Mouse (Mus musculus): ENCODE measurements at regions not wholly inside any gene's neighbourhood (a gene's known extent, or its start where the extent isn't known, plus 50 kb on each side); places are given as distances from the start of the nearest gene placed in this dataset.

GRCm38 (mm10) chr1:183783440-183784130 is 229.5 kb upstream of the Dusp10 start:
- Histone ChIP-seq H3K9ac (ENCODE audit: low read length) (no peak overlapping the region), H3K4me3 (ENCODE audit: control insufficient read depth in 1 of 2, insufficient read depth in 1 of 2, low read depth in 1 of 2, low read length in 2 of 2) (no peak overlapping the region), H3K9me3 (ENCODE audit: control insufficient read depth, low read length) (no peaks in the 10 kb centered on the region), H3K36me3 (ENCODE audit: control insufficient read depth, insufficient read depth, low read length) (no peaks in the 10 kb centered on the region), H3K27ac (replicated peaks in 1 of 2; ENCODE audit: control insufficient read depth in 1 of 2, insufficient read depth in 1 of 2, low read depth in 2 of 2, low read length in 2 of 2) (no peak overlapping the region), H3K4me2 (ENCODE audit: low read length) (no peak overlapping the region), H3K27me3 (ENCODE audit: control insufficient read depth, insufficient read depth, low read length) (no peaks in the 10 kb centered on the region), H3K4me1 (ENCODE audit: control insufficient read depth in 2 of 2, insufficient read depth in 2 of 2, low read length in 2 of 2) (peaks cover 3 to 6% of the 10 kb centered on the region in 2 experiments; a peak in 3 of 4 replicates)
- ATAC-seq (ENCODE audit: insufficient number of reproducible peaks, insufficient read depth, low FRiP score, low read depth): no peak
- 65% methylated on average over 8 of the region's 8 CpGs for WGBS

GRCm38 (mm10) chr1:183792230-183792813 is 220.8 kb upstream of the Dusp10 start:
- H3K4me3 ChIP-seq (ENCODE audit: control insufficient read depth in 1 of 2, insufficient read depth in 1 of 2, low read depth in 1 of 2, low read length in 2 of 2): no peak overlapping the region
- H3K4me1 ChIP-seq (ENCODE audit: control insufficient read depth in 2 of 2, insufficient read depth in 2 of 2, low read length in 2 of 2): peaks cover 3% of the 10 kb centered on the region in 2 experiments; a peak in 1 of 4 replicates
- H3K4me2 ChIP-seq (ENCODE audit: low read length): no peak overlapping the region
- H3K9ac ChIP-seq (ENCODE audit: low read length): no peak overlapping the region
- H3K9me3 ChIP-seq (ENCODE audit: control insufficient read depth, low read length): no peaks in the 10 kb centered on the region
- ATAC-seq (ENCODE audit: insufficient number of reproducible peaks, insufficient read depth, low FRiP score, low read depth): no peak
- WGBS: 88% methylated on average over 7 of the region's 7 CpGs
- no peaks in the 10 kb centered on the region for H3K27me3 ChIP-seq (ENCODE audit: control insufficient read depth, insufficient read depth, low read length)
- no peak overlapping the region for H3K27ac ChIP-seq (replicated peaks in 1 of 2; ENCODE audit: control insufficient read depth in 1 of 2, insufficient read depth in 1 of 2, low read depth in 2 of 2, low read length in 2 of 2)
- no peaks in the 10 kb centered on the region for H3K36me3 ChIP-seq (ENCODE audit: control insufficient read depth, insufficient read depth, low read length)

DNA sequence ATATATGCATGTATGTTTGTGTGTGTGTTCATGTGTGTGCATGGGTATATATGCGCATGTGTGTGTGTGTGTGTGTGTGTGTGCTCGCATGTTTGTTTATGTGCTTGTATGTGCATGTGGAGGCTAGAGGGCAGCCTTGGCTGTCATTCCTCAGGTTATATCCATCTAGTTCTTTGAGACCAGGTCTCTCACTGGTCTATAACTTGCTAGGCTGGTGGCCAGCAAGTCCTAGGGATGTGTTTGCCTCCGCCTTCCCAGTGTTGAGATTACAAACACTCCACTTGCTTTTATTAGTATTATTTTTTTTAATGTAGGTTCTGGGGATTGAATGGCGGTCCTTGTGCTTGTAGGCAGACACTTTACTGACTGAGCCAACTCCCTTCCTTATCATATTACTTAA is 219.8 kb upstream of the Dusp10 start:
- peak overlapping the region; percentile 29; a peak in 2 of 4 replicates for H3K27ac ChIP-seq (replicated peaks in 1 of 2; ENCODE audit: control insufficient read depth in 1 of 2, insufficient read depth in 1 of 2, low read depth in 2 of 2, low read length in 2 of 2)
- 62% methylated on average over 4 of the region's 4 CpGs for WGBS
- no peak for ATAC-seq (ENCODE audit: insufficient number of reproducible peaks, insufficient read depth, low FRiP score, low read depth)
- H3K4me2 ChIP-seq (ENCODE audit: low read length): peak overlapping the region; percentile 44
- peaks cover 3% of the 10 kb centered on the region in 2 experiments; a peak in 1 of 4 replicates for H3K4me1 ChIP-seq (ENCODE audit: control insufficient read depth in 2 of 2, insufficient read depth in 2 of 2, low read length in 2 of 2)
- no peak overlapping the region for H3K9ac ChIP-seq (ENCODE audit: low read length)
- H3K36me3 ChIP-seq (ENCODE audit: control insufficient read depth, insufficient read depth, low read length): no peaks in the 10 kb centered on the region
- H3K4me3 ChIP-seq (ENCODE audit: control insufficient read depth in 1 of 2, insufficient read depth in 1 of 2, low read depth in 1 of 2, low read length in 2 of 2): no peak overlapping the region
- H3K27me3 ChIP-seq (ENCODE audit: control insufficient read depth, insufficient read depth, low read length): no peaks in the 10 kb centered on the region
- no peaks in the 10 kb centered on the region for H3K9me3 ChIP-seq (ENCODE audit: control insufficient read depth, low read length)

DNA sequence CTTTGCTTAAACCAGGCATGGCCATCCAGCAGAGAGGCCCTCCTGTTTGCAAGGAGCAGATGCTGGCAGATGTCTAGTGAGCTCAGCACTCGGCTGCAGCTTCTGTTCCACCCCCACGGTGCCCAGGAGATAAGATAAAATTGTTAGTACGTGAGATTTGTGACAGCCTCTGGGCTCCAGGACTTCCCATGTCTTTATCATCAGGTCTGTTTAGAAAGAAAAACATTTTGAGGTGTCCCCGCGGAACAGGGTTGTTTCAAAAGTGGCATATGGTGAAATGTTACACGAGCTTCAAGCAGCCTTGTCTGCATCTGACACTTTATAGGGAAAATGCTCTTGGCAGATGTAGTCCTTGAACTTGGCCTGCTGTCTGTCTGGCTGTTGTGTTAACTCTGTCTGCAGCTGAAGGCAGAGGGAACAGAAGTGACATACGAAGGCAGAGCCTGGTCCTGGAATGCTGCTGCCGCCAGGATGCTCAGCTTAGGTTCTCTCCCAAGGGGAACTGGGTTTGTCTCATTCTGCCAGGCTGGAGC is 219.1 kb upstream of the Dusp10 start:
- H3K27me3 ChIP-seq (ENCODE audit: control insufficient read depth, insufficient read depth, low read length): no peaks in the 10 kb centered on the region
- ATAC-seq (ENCODE audit: insufficient number of reproducible peaks, insufficient read depth, low FRiP score, low read depth): peak; percentile 81
- peak overlapping the region; percentile 20 to 29 for H3K27ac ChIP-seq (replicated peaks in 1 of 2; ENCODE audit: control insufficient read depth in 1 of 2, insufficient read depth in 1 of 2, low read depth in 2 of 2, low read length in 2 of 2)
- H3K36me3 ChIP-seq (ENCODE audit: control insufficient read depth, insufficient read depth, low read length): no peaks in the 10 kb centered on the region
- peaks cover 3% of the 10 kb centered on the region in 2 experiments; a peak in 1 of 4 replicates for H3K4me1 ChIP-seq (ENCODE audit: control insufficient read depth in 2 of 2, insufficient read depth in 2 of 2, low read length in 2 of 2)
- no peak overlapping the region for H3K9ac ChIP-seq (ENCODE audit: low read length)
- no peaks in the 10 kb centered on the region for H3K9me3 ChIP-seq (ENCODE audit: control insufficient read depth, low read length)
- peak overlapping the region; percentile 44 for H3K4me2 ChIP-seq (ENCODE audit: low read length)
- WGBS: 1% methylated on average over 8 of the region's 8 CpGs
- H3K4me3 ChIP-seq (ENCODE audit: control insufficient read depth in 1 of 2, insufficient read depth in 1 of 2, low read depth in 1 of 2, low read length in 2 of 2): no peak overlapping the region

GRCm38 (mm10) chr1:183802351-183802750 is 210.8 kb upstream of the Dusp10 start:
- 81% methylated on average over 4 of the region's 4 CpGs for WGBS

GRCm38 (mm10) chr1:183803357-183803756 is 209.7 kb upstream of the Dusp10 start:
- Histone ChIP-seq H3K36me3 (ENCODE audit: control insufficient read depth, insufficient read depth, low read length) (no peaks in the 10 kb centered on the region), H3K9ac (ENCODE audit: low read length) (no peak overlapping the region), H3K9me3 (ENCODE audit: control insufficient read depth, low read length) (no peaks in the 10 kb centered on the region), H3K4me2 (ENCODE audit: low read length) (no peak overlapping the region), H3K4me3 (ENCODE audit: control insufficient read depth in 1 of 2, insufficient read depth in 1 of 2, low read depth in 1 of 2, low read length in 2 of 2) (no peak overlapping the region), H3K27me3 (ENCODE audit: control insufficient read depth, insufficient read depth, low read length) (no peaks in the 10 kb centered on the region), H3K4me1 (ENCODE audit: control insufficient read depth in 2 of 2, insufficient read depth in 2 of 2, low read length in 2 of 2) (no peaks in the 10 kb centered on the region), H3K27ac (replicated peaks in 1 of 2; ENCODE audit: control insufficient read depth in 1 of 2, insufficient read depth in 1 of 2, low read depth in 2 of 2, low read length in 2 of 2) (no peak overlapping the region)
- ATAC-seq (ENCODE audit: insufficient number of reproducible peaks, insufficient read depth, low FRiP score, low read depth): no peak
- 78% methylated on average over 5 of the region's 5 CpGs for WGBS

More at GRCm38 (mm10) chr1:183802351-183802750, 210.8 kb upstream of the Dusp10 start:
- no peak overlapping the region for H3K4me3 ChIP-seq (ENCODE audit: control insufficient read depth in 1 of 2, insufficient read depth in 1 of 2, low read depth in 1 of 2, low read length in 2 of 2)
- ATAC-seq (ENCODE audit: insufficient number of reproducible peaks, insufficient read depth, low FRiP score, low read depth): no peak
- H3K9me3 ChIP-seq (ENCODE audit: control insufficient read depth, low read length): no peaks in the 10 kb centered on the region
- no peaks in the 10 kb centered on the region for H3K4me1 ChIP-seq (ENCODE audit: control insufficient read depth in 2 of 2, insufficient read depth in 2 of 2, low read length in 2 of 2)
- H3K9ac ChIP-seq (ENCODE audit: low read length): no peak overlapping the region
- no peaks in the 10 kb centered on the region for H3K36me3 ChIP-seq (ENCODE audit: control insufficient read depth, insufficient read depth, low read length)
- no peaks in the 10 kb centered on the region for H3K27me3 ChIP-seq (ENCODE audit: control insufficient read depth, insufficient read depth, low read length)
- no peak overlapping the region for H3K4me2 ChIP-seq (ENCODE audit: low read length)
- H3K27ac ChIP-seq (replicated peaks in 1 of 2; ENCODE audit: control insufficient read depth in 1 of 2, insufficient read depth in 1 of 2, low read depth in 2 of 2, low read length in 2 of 2): no peak overlapping the region

DNA sequence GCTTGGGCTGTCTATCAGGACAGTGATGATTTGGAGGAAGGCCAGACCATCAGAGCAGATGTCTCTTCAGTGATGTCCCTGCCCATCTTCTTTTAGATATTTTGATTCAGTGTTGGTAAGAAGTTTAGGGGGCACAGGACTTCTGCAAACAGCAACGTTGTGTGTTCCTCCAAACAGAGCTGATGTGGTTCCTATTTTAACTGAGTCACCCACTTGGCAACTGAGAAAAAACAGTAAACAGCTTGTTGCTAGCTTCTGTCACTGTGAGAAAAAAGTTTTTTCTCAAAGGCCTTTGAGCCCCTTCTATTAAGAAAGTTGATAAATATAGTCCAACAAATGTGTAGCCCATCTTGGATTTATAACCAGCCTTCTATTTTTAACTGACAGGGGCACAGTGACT is 209.3 kb upstream of the Dusp10 start:
- H3K27ac ChIP-seq (replicated peaks in 1 of 2; ENCODE audit: control insufficient read depth in 1 of 2, insufficient read depth in 1 of 2, low read depth in 2 of 2, low read length in 2 of 2): no peak overlapping the region

More for the DNA sequence above, 209.3 kb upstream of the Dusp10 start:
- Histone ChIP-seq H3K36me3 (ENCODE audit: control insufficient read depth, insufficient read depth, low read length) (no peaks in the 10 kb centered on the region), H3K9ac (ENCODE audit: low read length) (no peak overlapping the region), H3K4me3 (ENCODE audit: control insufficient read depth in 1 of 2, insufficient read depth in 1 of 2, low read depth in 1 of 2, low read length in 2 of 2) (no peak overlapping the region), H3K27me3 (ENCODE audit: control insufficient read depth, insufficient read depth, low read length) (no peaks in the 10 kb centered on the region), H3K9me3 (ENCODE audit: control insufficient read depth, low read length) (no peaks in the 10 kb centered on the region), H3K4me2 (ENCODE audit: low read length) (no peak overlapping the region), H3K4me1 (ENCODE audit: control insufficient read depth in 2 of 2, insufficient read depth in 2 of 2, low read length in 2 of 2) (no peaks in the 10 kb centered on the region)
- ATAC-seq (ENCODE audit: insufficient number of reproducible peaks, insufficient read depth, low FRiP score, low read depth): no peak
- 50% methylated on average over 1 of the region's 1 CpGs for WGBS

All from heart, embryonic 14.5 days (tissue).